10 mouse cellular contexts compared by ENCODE assay signal in the genomic region with DNA sequence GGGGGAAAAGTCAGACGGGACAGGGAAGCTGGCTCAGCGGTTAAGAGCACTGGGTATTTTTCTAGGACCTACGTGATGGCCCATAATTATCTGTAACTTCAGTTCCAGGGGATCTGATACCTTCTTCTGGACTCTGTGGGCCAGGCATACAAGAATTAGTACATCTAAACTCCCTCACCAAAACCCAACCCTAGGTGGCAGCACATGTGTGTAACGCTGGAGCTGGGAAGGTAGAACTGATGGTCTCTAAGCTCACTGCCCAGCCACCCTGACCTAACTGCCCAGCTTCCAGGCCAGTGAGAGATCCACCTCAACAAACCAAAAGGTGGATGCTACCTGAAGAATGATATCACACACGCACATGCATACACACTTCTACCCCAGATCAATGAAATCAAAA. TPM values are rescaled to one million over a fixed set of nuclear protein-coding genes. Genes with fewer than 3 reads are reported as not detected.
A peak's percentile ranks its signal among the peaks of the same experiment; 100 is the strongest.
DNase-seq lines count a peak whose midpoint lies in the region; ATAC-seq and TF ChIP-seq lines count a peak whose summit lies in the region.
"Had no signal": no experiment of that assay in that cellular context is flagged by ENCODE, and none has a peak within 500 bp of the region (broad histone marks: within the 10 kb centered on the region; RNA-seq: fewer than 3 reads in every experiment).

No protein-coding gene starts in this region.

- no peaks in the 10 kb centered on the region for H3K9me3 ChIP-seq in midbrain, embryonic 14.5 days (ENCODE audit: control insufficient read depth, low read length)
- no peaks in the 10 kb centered on the region for H3K9me3 ChIP-seq in midbrain, embryonic 11.5 days (ENCODE audit: control insufficient read depth, low read length)
- H3K9me3 ChIP-seq: limb, embryonic 10.5 days; midbrain, embryonic 12.5 days had no signal

- POLR2A ChIA-PET in Patski (lab: Charles Lee), result interaction anchor here (0.6 kb wide), 1 partner anchor 1655 kb away, joined by 3 read pairs; no protein-coding TSS in a partner anchor

- peak; percentile 35 for TF ChIP-seq CTCF in Patski (IDR thresholded peaks at IDR 0.05)

- H3K36me3 ChIP-seq in midbrain, embryonic 14.5 days (ENCODE audit: control insufficient read depth, insufficient read depth, low read length), result peaks cover 86% of the 10 kb centered on the region
- H3K36me3 ChIP-seq in midbrain, embryonic 11.5 days (ENCODE audit: control insufficient read depth, insufficient read depth, low read length), result peaks cover 25% of the 10 kb centered on the region

- no peak overlapping the region for H3K4me2 ChIP-seq in midbrain, embryonic 14.5 days (ENCODE audit: low read length)
- H3K4me2 ChIP-seq in midbrain, embryonic 11.5 days, result no peak overlapping the region
- H3K4me2 ChIP-seq: midbrain, embryonic 12.5 days had no signal

- in situ Hi-C loops in Patski (cut with MboI; ENCODE audit: low pct_unique_long_range_greater_than_20kb), result no loop called here

- DNase-seq in heart, postnatal 10 days, result peak; percentile 43 to 53
- DNase-seq in heart, postnatal 25 days (ENCODE audit: low spot score), result no peak
- DNase-seq in midbrain, embryonic 14.5 days, result peak; percentile 30
- DNase-seq in midbrain, embryonic 11.5 days (ENCODE audit: low spot score, missing footprints), result no peak
- DNase-seq in Patski (ENCODE audit: low read depth, low spot score), result no peak
- peak; percentile 20 for DNase-seq in lung, postnatal 14 days
- no peak for DNase-seq in spleen, postnatal 14 days (ENCODE audit: low spot score in 2 of 2)
- DNase-seq in urinary bladder, adult 18-20 months (ENCODE audit: low spot score in 2 of 2), result no peak

- no peak for ATAC-seq in midbrain, embryonic 14.5 days (ENCODE audit: low FRiP score, low TSS enrichment)
- ATAC-seq in midbrain, embryonic 11.5 days (ENCODE audit: low FRiP score), result no peak
- ATAC-seq in Patski, result no peak

- no peak overlapping the region for H3K9ac ChIP-seq in midbrain, embryonic 14.5 days (replicated peaks; ENCODE audit: low read length)
- H3K9ac ChIP-seq in midbrain, embryonic 11.5 days (ENCODE audit: low read length), result no peak overlapping the region
- H3K9ac ChIP-seq: midbrain, embryonic 12.5 days had no signal

- no peak overlapping the region for H3K27ac ChIP-seq in midbrain, embryonic 14.5 days (replicated peaks; ENCODE audit: low read depth, low read length)
- H3K27ac ChIP-seq in midbrain, embryonic 11.5 days (ENCODE audit: low read depth, low read length), result no peak overlapping the region
- H3K27ac ChIP-seq: limb, embryonic 10.5 days; midbrain, embryonic 12.5 days had no signal

- H3K27me3 ChIP-seq in midbrain, embryonic 14.5 days (ENCODE audit: control insufficient read depth, insufficient read depth, low read length), result no peaks in the 10 kb centered on the region
- no peaks in the 10 kb centered on the region for H3K27me3 ChIP-seq in midbrain, embryonic 11.5 days (ENCODE audit: control insufficient read depth, insufficient read depth, low read length)
- H3K27me3 ChIP-seq in Patski, result no peaks in the 10 kb centered on the region
- H3K27me3 ChIP-seq: midbrain, embryonic 12.5 days had no signal

- WGBS in midbrain, embryonic 14.5 days, result 90% methylated on average over 5 of the region's 5 CpGs
- WGBS in midbrain, embryonic 11.5 days, result 88% methylated on average over 5 of the region's 5 CpGs

- H3K4me1 ChIP-seq in midbrain, embryonic 14.5 days (ENCODE audit: control insufficient read depth, insufficient read depth, low read length), result no peaks in the 10 kb centered on the region
- no peaks in the 10 kb centered on the region for H3K4me1 ChIP-seq in midbrain, embryonic 11.5 days (ENCODE audit: control insufficient read depth, insufficient read depth, low read length)
- H3K4me1 ChIP-seq: midbrain, embryonic 12.5 days had no signal

- CTCF ChIA-PET in Patski (lab: Charles Lee), result interaction anchor here (0.9 kb wide), 1 partner anchor 11 kb away, joined by 3 read pairs; no protein-coding TSS in a partner anchor

- intact Hi-C loops in heart, postnatal 10 days (cut with DNase I), result loop anchor here (5.0 kb wide), 1 partner anchor 44 kb away; no protein-coding TSS in a partner anchor
- intact Hi-C loops in heart, postnatal 25 days (cut with DNase I), result loop anchor here (5.0 kb wide), 1 partner anchor 44 kb away; no protein-coding TSS in a partner anchor

- no peak overlapping the region for H3K4me3 ChIP-seq in midbrain, embryonic 14.5 days (replicated peaks; ENCODE audit: low read depth, low read length)
- H3K4me3 ChIP-seq in midbrain, embryonic 11.5 days (ENCODE audit: low read depth, low read length), result no peak overlapping the region
- H3K4me3 ChIP-seq: limb, embryonic 10.5 days; midbrain, embryonic 12.5 days had no signal

RNA-seq across cellular contexts. Expression of a gene that starts 46.6 kb away (rescaled TPM):
- total RNA-seq in heart, postnatal 10 days (2021), result 10 to 100 TPM; 13.0 to 14.5 TPM
- total RNA-seq in heart, postnatal 25 days (2021), result 1 to 10 TPM; 2.8 to 4.4 TPM
- 0.30 and 0.45 TPM in 2 replicates for polyA plus RNA-seq in midbrain, embryonic 14.5 days (2014; fragmentation: Nextera tagmentation; extraction: Ambion mirVana)
- 2.6 and 2.9 TPM in 2 replicates for polyA plus RNA-seq in midbrain, embryonic 11.5 days (2014; fragmentation: Nextera tagmentation; extraction: Ambion mirVana)
- polyA plus RNA-seq in Patski (2021), result not detected

Comparison
In these comparisons a context has a peak if more than half of its experiments do, and no peak if none do; other contexts are left out.
1. DNase-seq: peak in heart, postnatal 10 days (2 of 2), midbrain, embryonic 14.5 days (single experiment) and lung, postnatal 14 days (single experiment); none in heart, postnatal 25 days (single experiment), midbrain, embryonic 11.5 days (single experiment), Patski (single experiment), spleen, postnatal 14 days (0 of 2) and urinary bladder, adult 18-20 months (0 of 2).